Comparison of ENCODE assay signal across 13 mouse cellular contexts in genomic region chr15:27216387-27216786, GRCm38 (mm10).
"Had no signal": no experiment of that assay in that cellular context is flagged by ENCODE, and none has a peak within 500 bp of the region (broad histone marks: within the 10 kb centered on the region; RNA-seq: fewer than 3 reads in every experiment).

No protein-coding gene starts in this region.

- H3K36me3 ChIP-seq: liver, embryonic 15.5 days; midbrain, embryonic 13.5 days had no signal

- H3K27me3 ChIP-seq: liver, embryonic 15.5 days; midbrain, embryonic 13.5 days had no signal

- H3K4me1 ChIP-seq: liver, embryonic 15.5 days; midbrain, embryonic 13.5 days had no signal

- H3K4me3 ChIP-seq: layer of hippocampus, adult 2 months; left cerebral cortex, adult 2 months; liver, embryonic 15.5 days; midbrain, embryonic 13.5 days had no signal

- H3K9ac ChIP-seq: liver, embryonic 15.5 days; midbrain, embryonic 13.5 days had no signal

- H3K4me2 ChIP-seq: liver, embryonic 11.5 days; liver, embryonic 15.5 days; midbrain, embryonic 13.5 days had no signal

- ATAC-seq: intestine, postnatal 0 days; lung, postnatal 0 days; midbrain, embryonic 13.5 days had no signal

- H3K27ac ChIP-seq: layer of hippocampus, adult 2 months; left cerebral cortex, adult 2 months; liver, embryonic 15.5 days; midbrain, embryonic 13.5 days had no signal

- H3K9me3 ChIP-seq: liver, embryonic 15.5 days; midbrain, embryonic 13.5 days had no signal

- DNase-seq: kidney, postnatal 10 days; lung, adult 2 months; lung, postnatal 36 days; right cerebral cortex, adult 18-20 months; right cerebral cortex, postnatal 25 days; thymus, postnatal 36 days had no signal
